Mouse (Mus musculus) olfactory bulb, adult 2 months (tissue): ENCODE measurements around the gene Fkrp.

Experiments
- CTCF ChIP-seq: fragments of 200-500 bp; IDR thresholded peaks from 2 replicates; pipeline ENCODE4 v1.5.1; 2012; ENCODE audit warnings: low read depth, mild to moderate bottlenecking, low read length, moderate library complexity; ENCODE audit not compliant: insufficient read depth
- POLR2A ChIP-seq: fragments of 200-500 bp; IDR thresholded peaks from 2 replicates; pipeline ENCODE4 v1.6.1; 2012; ENCODE audit warnings: mild to moderate bottlenecking, low read depth, low read length, moderate library complexity; ENCODE audit not compliant: insufficient read depth

GRCm38 (mm10) chr7:16783758-16784415 is 32.6 kb downstream of the Fkrp start:
- TF ChIP-seq CTCF (no peak), POLR2A (no peak)
